In genomic region chr16:18160514-18160913, GRCm38 (mm10) we compare ENCODE assay signal across 10 mouse cellular contexts. TPM values are rescaled to one million over a fixed set of nuclear protein-coding genes. Genes with fewer than 3 reads are reported as not detected.
DNase-seq lines count a peak whose midpoint lies in the region; ATAC-seq and TF ChIP-seq lines count a peak whose summit lies in the region.
"Had no signal": no experiment of that assay in that cellular context is flagged by ENCODE, and none has a peak within 500 bp of the region (broad histone marks: within the 10 kb centered on the region; RNA-seq: fewer than 3 reads in every experiment).

No protein-coding gene starts in this region.

- peak; percentile 18; the same call in 1 of the 2 replicates for TF ChIP-seq CTCF in layer of hippocampus, adult 2 months (conservative IDR thresholded peaks at IDR 0.05)

- 24% methylated on average over 7 of the region's 7 CpGs for WGBS in forebrain, embryonic 14.5 days

- no peaks in the 10 kb centered on the region for H3K27me3 ChIP-seq in forebrain, embryonic 14.5 days (replicated peaks; ENCODE audit: control insufficient read depth, insufficient read depth, low read length)
- H3K27me3 ChIP-seq in megakaryocyte, embryonic 14.5 days (replicated peaks): no peaks in the 10 kb centered on the region

- H3K4me2 ChIP-seq in forebrain, embryonic 14.5 days (ENCODE audit: low read length): no peak overlapping the region

- H3K9ac ChIP-seq in forebrain, embryonic 14.5 days (ENCODE audit: low read length): no peak overlapping the region

- H3K4me1 ChIP-seq in forebrain, embryonic 14.5 days (ENCODE audit: control insufficient read depth, insufficient read depth, low read length): peaks cover 30% of the 10 kb centered on the region
- H3K4me1 ChIP-seq in megakaryocyte, embryonic 14.5 days: peaks cover 100% of the 10 kb centered on the region

- peak overlapping the region; percentile 57; the same call in 1 of the 2 replicates for H3K27ac ChIP-seq in layer of hippocampus, adult 2 months
- peak overlapping the region; percentile 39; the same call in 1 of the 2 replicates for H3K27ac ChIP-seq in forebrain, embryonic 14.5 days (ENCODE audit: low read depth, low read length)

- peak; percentile 74 for ATAC-seq in forebrain, embryonic 14.5 days
- ATAC-seq in CD4-positive, CD25-positive, alpha-beta regulatory T cell, adult 4 months: no peak

- peak in 1 of 2 experiments; percentile 53 for DNase-seq in layer of hippocampus, adult 2 months (ENCODE audit: low spot score in 2 of 2)
- DNase-seq in layer of hippocampus, postnatal 25 days (ENCODE audit: extremely low spot score in 1 of 2, low spot score in 1 of 2): no peak
- peak; percentile 78 for DNase-seq in NIH3T3 (ENCODE audit: low read depth)
- peak; percentile 78 for DNase-seq in forebrain, embryonic 14.5 days (ENCODE audit: low spot score)
- DNase-seq in thymus, postnatal 36 days: no peak
- no peak for DNase-seq in thymus, postnatal 25 days

- H3K36me3 ChIP-seq in forebrain, embryonic 14.5 days (ENCODE audit: control insufficient read depth, insufficient read depth, low read length): no peaks in the 10 kb centered on the region
- H3K36me3 ChIP-seq in megakaryocyte, embryonic 14.5 days (replicated peaks; ENCODE audit: low read length): peaks cover 20% of the 10 kb centered on the region

- H3K4me3 ChIP-seq in layer of hippocampus, adult 2 months: no peak overlapping the region
- H3K4me3 ChIP-seq in forebrain, embryonic 14.5 days (ENCODE audit: low read depth, low read length): no peak overlapping the region
- H3K4me3 ChIP-seq in megakaryocyte, embryonic 14.5 days (replicated peaks): peak overlapping the region; percentile 35

- H3K9me3 ChIP-seq in forebrain, embryonic 14.5 days (replicated peaks; ENCODE audit: control insufficient read depth, low read length): no peaks in the 10 kb centered on the region
- no peaks in the 10 kb centered on the region for H3K9me3 ChIP-seq in megakaryocyte, embryonic 14.5 days

RNA-seq across cellular contexts. Expression of gene Rtn4r, which starts 33.1 kb away (rescaled TPM):
- total RNA-seq in layer of hippocampus, adult 2 months (2021): 100 to 1,000 TPM; 106 to 111 TPM
- 100 to 1,000 TPM; 102 to 111 TPM for total RNA-seq in layer of hippocampus, postnatal 25 days (2021)
- polyA plus RNA-seq in forebrain, embryonic 14.5 days (2014; fragmentation: Nextera tagmentation; extraction: Ambion mirVana): 11.0 and 15.8 TPM in 2 replicates
- polyA plus RNA-seq in megakaryocyte, embryonic 14.5 days (2012; ENCODE audit: insufficient read depth, low replicate concordance): 56.5 and 164 TPM in 2 replicates
- not detected for polyA plus RNA-seq in CD4-positive, CD25-positive, alpha-beta regulatory T cell, adult 4 months (2017; shearing (Covaris generic))

RNA-seq across cellular contexts. Expression of gene Ccdc188, which starts 57.2 kb away (rescaled TPM):
- not detected for total RNA-seq in layer of hippocampus, adult 2 months (2021)
- total RNA-seq in layer of hippocampus, postnatal 25 days (2021): not detected
- 0.13 and 0.16 TPM in 2 replicates for polyA plus RNA-seq in forebrain, embryonic 14.5 days (2014; fragmentation: Nextera tagmentation; extraction: Ambion mirVana)
- not detected in 2 replicates for polyA plus RNA-seq in megakaryocyte, embryonic 14.5 days (2012; ENCODE audit: insufficient read depth, low replicate concordance)
- polyA plus RNA-seq in CD4-positive, CD25-positive, alpha-beta regulatory T cell, adult 4 months (2017; shearing (Covaris generic)): not detected
- polyA plus RNA-seq: intestine, embryonic 14.5 days; limb, embryonic 11.5 days had no signal

Comparison
In these comparisons a context has a peak if more than half of its experiments do, and no peak if none do; other contexts are left out.
1. DNase-seq: peak in NIH3T3 (single experiment) and forebrain, embryonic 14.5 days (single experiment); none in layer of hippocampus, postnatal 25 days (0 of 2), thymus, postnatal 36 days (0 of 2) and thymus, postnatal 25 days (single experiment).
2. RNA of gene Rtn4r, which starts 33.1 kb away (polyA plus RNA-seq): 56.5 to 164 TPM in megakaryocyte, embryonic 14.5 days and 11.0 to 15.8 TPM in forebrain, embryonic 14.5 days; not detected in CD4-positive, CD25-positive, alpha-beta regulatory T cell, adult 4 months; every median in the first group is over 10 times any median in the second.